Mouse (Mus musculus): Measurements from ENCODE around the gene Taf5.

Taf5 gene

GRCm38 (mm10) chr19:47067096-47067882 lies at the start of gene Taf5:
Taf5 (plus strand) TSS chr19:47067746.
- peak; percentile 98 for DNase-seq (ENCODE audit: low spot score in 2 of 2)

GRCm38 (mm10) chr19:47017831-47018230 lies 49.7 kb upstream of the Taf5 start:
- DNase-seq (ENCODE audit: low spot score in 2 of 2): no peak

- DNase-seq (ENCODE audit: low spot score in 2 of 2): no peak
Observed at GRCm38 (mm10) chr19:47018330-47018729, 49.2 kb upstream of the Taf5 start.

- no peak for DNase-seq (ENCODE audit: low spot score in 2 of 2)
Observed at GRCm38 (mm10) chr19:47019326-47019725, 48.2 kb upstream of the Taf5 start.

- no peak for DNase-seq (ENCODE audit: low spot score in 2 of 2)
Observed at GRCm38 (mm10) chr19:47022709-47023108, 44.8 kb upstream of the Taf5 start.

GRCm38 (mm10) chr19:47023546-47023945 lies 44.0 kb upstream of the Taf5 start:
- no peak for DNase-seq (ENCODE audit: low spot score in 2 of 2)

GRCm38 (mm10) chr19:47024954-47025353 lies 42.6 kb upstream of the Taf5 start:
- DNase-seq (ENCODE audit: low spot score in 2 of 2): no peak

- DNase-seq (ENCODE audit: low spot score in 2 of 2): no peak
Observed at GRCm38 (mm10) chr19:47026513-47026912, 41.0 kb upstream of the Taf5 start.

GRCm38 (mm10) chr19:47029796-47030195 lies 37.8 kb upstream of the Taf5 start:
- DNase-seq (ENCODE audit: low spot score in 2 of 2): no peak

- no peak for DNase-seq (ENCODE audit: low spot score in 2 of 2)
Observed at GRCm38 (mm10) chr19:47031770-47032169, 35.8 kb upstream of the Taf5 start.

GRCm38 (mm10) chr19:47034916-47035315 lies 32.6 kb upstream of the Taf5 start:
- no peak for DNase-seq (ENCODE audit: low spot score in 2 of 2)

GRCm38 (mm10) chr19:47036596-47036995 lies 30.9 kb upstream of the Taf5 start:
- DNase-seq (ENCODE audit: low spot score in 2 of 2): no peak

- DNase-seq (ENCODE audit: low spot score in 2 of 2): no peak
Observed at GRCm38 (mm10) chr19:47040720-47041473, 26.6 kb upstream of the Taf5 start.

- no peak for DNase-seq (ENCODE audit: low spot score in 2 of 2)
Observed at GRCm38 (mm10) chr19:47043608-47044007, 23.9 kb upstream of the Taf5 start.

GRCm38 (mm10) chr19:47046343-47046742 lies 21.2 kb upstream of the Taf5 start:
- DNase-seq (ENCODE audit: low spot score in 2 of 2): no peak

GRCm38 (mm10) chr19:47047236-47047833 lies 20.2 kb upstream of the Taf5 start:
- DNase-seq (ENCODE audit: low spot score in 2 of 2): no peak

- no peak for DNase-seq (ENCODE audit: low spot score in 2 of 2)
Observed at GRCm38 (mm10) chr19:47049061-47049460, 18.5 kb upstream of the Taf5 start.

GRCm38 (mm10) chr19:47049840-47050239 lies 17.7 kb upstream of the Taf5 start:
- DNase-seq (ENCODE audit: low spot score in 2 of 2): no peak

- DNase-seq (ENCODE audit: low spot score in 2 of 2): peak; percentile 86 to 87
Observed at GRCm38 (mm10) chr19:47050271-47051032, 17.1 kb upstream of the Taf5 start, which contains the start of gene Pcgf6. Pcgf6 (minus strand) TSS chr19:47050906.

GRCm38 (mm10) chr19:47052927-47053326 lies 14.6 kb upstream of the Taf5 start:
- DNase-seq (ENCODE audit: low spot score in 2 of 2): no peak

- DNase-seq (ENCODE audit: low spot score in 2 of 2): no peak
Observed at GRCm38 (mm10) chr19:47053471-47053870, 14.1 kb upstream of the Taf5 start.

GRCm38 (mm10) chr19:47057684-47058083 lies 9.9 kb upstream of the Taf5 start:
- no peak for DNase-seq (ENCODE audit: low spot score in 2 of 2)

All from spleen, postnatal 36 days (tissue).